Mouse (Mus musculus): Measurements from ENCODE around the gene BC025920. TPM values are rescaled to one million over a fixed set of nuclear protein-coding genes. Genes with fewer than 3 reads are reported as not detected.
"Not testable (repeated sequence)": the region's sequence is repeated elsewhere in the genome, so short reads cannot be mapped to it uniquely, and the experiment has no call there.

The BC025920 gene
- polyA plus RNA-seq, 1 experiment from 2014 or later = 3.1 TPM

GRCm38 (mm10) chr10:81648803-81649775, 43.0 kb downstream of the BC025920 start, which contains the start of gene Gm10778:
Gm10778 (plus strand) TSS chr10:81649059.
- H3K4me2 ChIP-seq (replicated peaks) = peak within 1 kb of the TSS; percentile 55
- peak within 1 kb of the TSS; percentile 70 for H3K9ac ChIP-seq (replicated peaks)
- WGBS = 3% methylated on average over 32 of the region's 52 CpGs
- peak; percentile 97 for ATAC-seq (replicated peaks)
- H3K9me3 ChIP-seq, H3K4me1 ChIP-seq, H3K27me3 ChIP-seq: not testable (repeated sequence)
- peak within 1 kb of the TSS; percentile 86 for H3K27ac ChIP-seq (replicated peaks)
- H3K36me3 ChIP-seq = peaks cover 15% of the 10 kb centered on the region
- H3K4me3 ChIP-seq = peak within 1 kb of the TSS; percentile 53

GRCm38 (mm10) chr10:81655178-81655577, 49.1 kb downstream of the BC025920 start:
- Histone ChIP-seq H3K27me3 (no peaks in the 10 kb centered on the region), H3K36me3 (peaks cover 54% of the 10 kb centered on the region), H3K9me3 (peaks cover 40% of the 10 kb centered on the region), H3K4me1 (peaks cover 2% of the 10 kb centered on the region), H3K4me3 (no peak overlapping the region), H3K4me2 (replicated peaks) (no peak overlapping the region), H3K9ac (replicated peaks) (no peak overlapping the region), H3K27ac (replicated peaks) (no peak overlapping the region)
- ATAC-seq (replicated peaks) = no peak
- 98% methylated on average over 10 of the region's 10 CpGs for WGBS

DNA sequence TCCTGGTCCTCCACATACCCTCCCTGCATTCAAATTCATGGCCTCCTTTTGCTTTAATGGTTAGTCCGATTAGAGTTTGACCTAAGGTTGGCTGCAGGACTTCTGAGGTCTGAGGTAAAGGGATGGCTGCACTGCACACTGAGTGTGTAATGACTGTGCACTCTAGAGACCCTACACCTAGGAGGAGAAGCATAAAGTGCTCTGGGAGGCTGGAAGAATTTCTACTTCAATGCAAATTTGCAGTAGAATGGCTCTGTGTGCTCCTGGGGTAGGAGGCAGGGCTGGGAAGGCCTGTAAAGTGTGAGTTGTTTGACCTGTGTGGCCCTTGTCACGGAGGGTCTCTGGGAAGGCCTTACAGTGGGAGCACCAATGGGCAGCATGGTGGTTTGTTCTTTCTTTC, 50.1 kb downstream of the BC025920 start:
- Histone ChIP-seq H3K4me2 (replicated peaks) (no peak overlapping the region), H3K27ac (replicated peaks) (no peak overlapping the region), H3K4me1 (no peaks in the 10 kb centered on the region), H3K9me3 (peaks cover 43% of the 10 kb centered on the region), H3K4me3 (no peak overlapping the region), H3K36me3 (peaks cover 49% of the 10 kb centered on the region), H3K27me3 (no peaks in the 10 kb centered on the region), H3K9ac (replicated peaks) (no peak overlapping the region)
- WGBS = 98% methylated on average over 2 of the region's 2 CpGs
- no peak for ATAC-seq (replicated peaks)

Other genes with a start within 250 kb of the BC025920 start
- gene Mfsd12, start 248.8 kb upstream of the BC025920 start, polyA plus RNA-seq (2015; fragmentation: Nextera tagmentation; extraction: Ambion mirVana) = 11.2 and 11.9 TPM in 2 replicates
- gene 4930404N11Rik, start 240.5 kb upstream of the BC025920 start, polyA plus RNA-seq (2015; fragmentation: Nextera tagmentation; extraction: Ambion mirVana) = 0.73 and 1.3 TPM in 2 replicates
- gene Fzr1, start 227.8 kb upstream of the BC025920 start, polyA plus RNA-seq (2015; fragmentation: Nextera tagmentation; extraction: Ambion mirVana) = 133 and 135 TPM in 2 replicates
- 88.2 and 89.0 TPM in 2 replicates for gene Dohh, start 221.8 kb upstream of the BC025920 start, polyA plus RNA-seq (2015; fragmentation: Nextera tagmentation; extraction: Ambion mirVana)
- 5.4 and 6.6 TPM in 2 replicates for gene Gm48551, start 221.8 kb upstream of the BC025920 start, polyA plus RNA-seq (2015; fragmentation: Nextera tagmentation; extraction: Ambion mirVana)
- 2.9 and 3.1 TPM in 2 replicates for gene Gm48552, start 217.3 kb upstream of the BC025920 start, polyA plus RNA-seq (2015; fragmentation: Nextera tagmentation; extraction: Ambion mirVana)
- gene Smim24, start 213.2 kb upstream of the BC025920 start, polyA plus RNA-seq (2015; fragmentation: Nextera tagmentation; extraction: Ambion mirVana) = 1.2 and 1.8 TPM in 2 replicates
- gene Nfic, start 150.6 kb upstream of the BC025920 start, polyA plus RNA-seq (2015; fragmentation: Nextera tagmentation; extraction: Ambion mirVana) = 24.2 and 29.4 TPM in 2 replicates
- gene Celf5, start 123.6 kb upstream of the BC025920 start, polyA plus RNA-seq (2015; fragmentation: Nextera tagmentation; extraction: Ambion mirVana) = 76.1 and 78.5 TPM in 2 replicates
- gene Ncln, start 109.9 kb upstream of the BC025920 start, polyA plus RNA-seq (2015; fragmentation: Nextera tagmentation; extraction: Ambion mirVana) = 60.3 and 65.0 TPM in 2 replicates
- 0.69 and 0.73 TPM in 2 replicates for gene S1pr4, start 106.1 kb upstream of the BC025920 start, polyA plus RNA-seq (2015; fragmentation: Nextera tagmentation; extraction: Ambion mirVana)
- 0.57 and 0.84 TPM in 2 replicates for gene Gna15, start 82.0 kb upstream of the BC025920 start, polyA plus RNA-seq (2015; fragmentation: Nextera tagmentation; extraction: Ambion mirVana)
- gene Gna11, start 61.1 kb upstream of the BC025920 start, polyA plus RNA-seq (2015; fragmentation: Nextera tagmentation; extraction: Ambion mirVana) = 99.8 and 103 TPM in 2 replicates
- gene Aes, start 46.8 kb upstream of the BC025920 start, polyA plus RNA-seq (2015; fragmentation: Nextera tagmentation; extraction: Ambion mirVana) = 665 and 705 TPM in 2 replicates
- gene Tle2, start 31.7 kb upstream of the BC025920 start, polyA plus RNA-seq (2015; fragmentation: Nextera tagmentation; extraction: Ambion mirVana) = 27.3 and 28.0 TPM in 2 replicates
- gene Tle6, start 5.2 kb upstream of the BC025920 start, polyA plus RNA-seq (2015; fragmentation: Nextera tagmentation; extraction: Ambion mirVana) = 3.0 and 4.2 TPM in 2 replicates
- gene Sirt6, start 21.5 kb downstream of the BC025920 start, polyA plus RNA-seq (2015; fragmentation: Nextera tagmentation; extraction: Ambion mirVana) = 56.5 and 56.7 TPM in 2 replicates
- gene Ankrd24, start 22.3 kb downstream of the BC025920 start, polyA plus RNA-seq (2015; fragmentation: Nextera tagmentation; extraction: Ambion mirVana) = 11.5 and 12.6 TPM in 2 replicates
- gene Gm10778, start 42.8 kb downstream of the BC025920 start, polyA plus RNA-seq (2015; fragmentation: Nextera tagmentation; extraction: Ambion mirVana) = 6.3 and 6.9 TPM in 2 replicates
- 19.3 and 22.0 TPM in 2 replicates for gene Zfp433, start 98.6 kb downstream of the BC025920 start, polyA plus RNA-seq (2015; fragmentation: Nextera tagmentation; extraction: Ambion mirVana)
- 17.7 and 19.5 TPM in 2 replicates for gene Gm3055, start 164.9 kb downstream of the BC025920 start, polyA plus RNA-seq (2015; fragmentation: Nextera tagmentation; extraction: Ambion mirVana)
- gene Gm4767, start 205.9 kb downstream of the BC025920 start, polyA plus RNA-seq (2015; fragmentation: Nextera tagmentation; extraction: Ambion mirVana) = 3.4 and 3.7 TPM in 2 replicates

All from forebrain, embryonic 15.5 days (tissue).